In genomic region chr13:27523156-27523555, GRCm38 (mm10) we compare ENCODE assay signal across 48 mouse cellular contexts. TPM values are rescaled to one million over a fixed set of nuclear protein-coding genes. Genes with fewer than 3 reads are reported as not detected.
"Had no signal": no experiment of that assay in that cellular context is flagged by ENCODE, and none has a peak within 500 bp of the region (broad histone marks: within the 10 kb centered on the region; RNA-seq: fewer than 3 reads in every experiment).

No protein-coding gene starts in this region.

- H3K27me3 ChIP-seq: limb, embryonic 12.5 days; limb, embryonic 13.5 days; limb, embryonic 15.5 days; liver, embryonic 12.5 days; liver, embryonic 13.5 days; liver, embryonic 15.5 days; lung, embryonic 15.5 days; megakaryocyte, embryonic 14.5 days; midbrain, embryonic 12.5 days; midbrain, embryonic 13.5 days; midbrain, embryonic 15.5 days; neural tube, embryonic 12.5 days had no signal

- H3K4me3 ChIP-seq: limb, embryonic 10.5 days; limb, embryonic 12.5 days; limb, embryonic 13.5 days; limb, embryonic 15.5 days; liver, embryonic 12.5 days; liver, embryonic 13.5 days; liver, embryonic 15.5 days; lung, embryonic 15.5 days; megakaryocyte, embryonic 14.5 days; midbrain, embryonic 10.5 days; midbrain, embryonic 12.5 days; midbrain, embryonic 13.5 days; midbrain, embryonic 15.5 days; myocyte; neural tube, embryonic 12.5 days had no signal

- H3K4me2 ChIP-seq: limb, embryonic 12.5 days; limb, embryonic 13.5 days; limb, embryonic 15.5 days; liver, embryonic 11.5 days; liver, embryonic 12.5 days; liver, embryonic 13.5 days; liver, embryonic 15.5 days; lung, embryonic 14.5 days; lung, embryonic 15.5 days; midbrain, embryonic 11.5 days; midbrain, embryonic 12.5 days; midbrain, embryonic 13.5 days; midbrain, embryonic 15.5 days; neural tube, embryonic 12.5 days had no signal

- DNase-seq: left cerebral cortex, postnatal 4 days; liver; liver, embryonic 13.5 days; liver, postnatal 0 days; lung, adult 18-20 months; lung, adult 2 months; lung, embryonic 14.5 days; lung, postnatal 10 days; lung, postnatal 14 days; lung, postnatal 36 days; lung, postnatal 4 days; midbrain, embryonic 14.5 days had no signal

- H3K9me3 ChIP-seq: limb, embryonic 10.5 days; limb, embryonic 12.5 days; limb, embryonic 13.5 days; limb, embryonic 15.5 days; liver, embryonic 12.5 days; liver, embryonic 13.5 days; liver, embryonic 15.5 days; lung, embryonic 15.5 days; megakaryocyte, embryonic 14.5 days; midbrain, embryonic 10.5 days; midbrain, embryonic 12.5 days; midbrain, embryonic 13.5 days; midbrain, embryonic 15.5 days; neural tube, embryonic 12.5 days had no signal

- H3K36me3 ChIP-seq: limb, embryonic 10.5 days; limb, embryonic 12.5 days; limb, embryonic 13.5 days; limb, embryonic 15.5 days; liver, embryonic 12.5 days; liver, embryonic 13.5 days; liver, embryonic 15.5 days; lung, embryonic 15.5 days; midbrain, embryonic 10.5 days; midbrain, embryonic 12.5 days; midbrain, embryonic 13.5 days; midbrain, embryonic 15.5 days; neural tube, embryonic 12.5 days had no signal

- H3K27ac ChIP-seq: limb, embryonic 10.5 days; limb, embryonic 12.5 days; limb, embryonic 13.5 days; limb, embryonic 15.5 days; liver, embryonic 12.5 days; liver, embryonic 13.5 days; liver, embryonic 14.5 days; liver, embryonic 15.5 days; lung, embryonic 15.5 days; macrophage; midbrain, embryonic 10.5 days; midbrain, embryonic 12.5 days; midbrain, embryonic 13.5 days; midbrain, embryonic 15.5 days; neural tube, embryonic 12.5 days had no signal

- H3K4me1 ChIP-seq: limb, embryonic 10.5 days; limb, embryonic 12.5 days; limb, embryonic 13.5 days; limb, embryonic 15.5 days; liver, embryonic 12.5 days; liver, embryonic 13.5 days; liver, embryonic 15.5 days; lung, embryonic 15.5 days; megakaryocyte, embryonic 14.5 days; midbrain, embryonic 10.5 days; midbrain, embryonic 12.5 days; midbrain, embryonic 13.5 days; midbrain, embryonic 15.5 days; neural tube, embryonic 12.5 days had no signal

- H3K9ac ChIP-seq: limb, embryonic 12.5 days; limb, embryonic 13.5 days; limb, embryonic 15.5 days; liver, embryonic 12.5 days; liver, embryonic 13.5 days; liver, embryonic 14.5 days; liver, embryonic 15.5 days; liver, postnatal 0 days; lung, embryonic 14.5 days; lung, embryonic 15.5 days; midbrain, embryonic 12.5 days; midbrain, embryonic 13.5 days; midbrain, embryonic 15.5 days; neural tube, embryonic 12.5 days had no signal

RNA-seq across cellular contexts. Expression of gene Prl8a8, which starts 10.1 kb away (rescaled TPM):
- total RNA-seq: left cerebral cortex, adult 8-10 months; left cerebral cortex, postnatal 10 days; left cerebral cortex, postnatal 14 days; left cerebral cortex, postnatal 25 days; left cerebral cortex, postnatal 36 days; left cerebral cortex, postnatal 4 days; liver, adult 2 months; megakaryocyte progenitor cell, adult 5-6 weeks; megakaryocyte, adult 5-6 weeks; megakaryocyte-erythroid progenitor cell, adult 5-6 weeks; midbrain, postnatal 0 days; monocyte, adult 5-6 weeks had no signal
- polyA plus RNA-seq: limb, embryonic 10.5 days; limb, embryonic 11.5 days; limb, embryonic 12.5 days; limb, embryonic 13.5 days; limb, embryonic 15.5 days; liver, adult 2 months; liver, embryonic 11.5 days; liver, embryonic 12.5 days; liver, embryonic 13.5 days; liver, embryonic 14.5 days; liver, embryonic 15.5 days; liver, embryonic 16.5 days; liver, postnatal 0 days; lung, adult 2 months; lung, embryonic 14.5 days; lung, embryonic 15.5 days; lung, embryonic 16.5 days; lung, postnatal 0 days; macrophage; midbrain, embryonic 10.5 days; midbrain, embryonic 11.5 days; midbrain, embryonic 12.5 days; midbrain, embryonic 13.5 days; midbrain, embryonic 14.5 days; midbrain, embryonic 15.5 days; midbrain, embryonic 16.5 days; midbrain, postnatal 0 days; myocyte; neural tube, embryonic 11.5 days; neural tube, embryonic 12.5 days had no signal

RNA-seq across cellular contexts. Expression of gene Prl8a9, which starts 41.2 kb away (rescaled TPM):
- total RNA-seq: left cerebral cortex, adult 8-10 months; left cerebral cortex, postnatal 10 days; left cerebral cortex, postnatal 14 days; left cerebral cortex, postnatal 25 days; left cerebral cortex, postnatal 36 days; left cerebral cortex, postnatal 4 days; liver, adult 2 months; megakaryocyte progenitor cell, adult 5-6 weeks; megakaryocyte, adult 5-6 weeks; megakaryocyte-erythroid progenitor cell, adult 5-6 weeks; midbrain, postnatal 0 days; monocyte, adult 5-6 weeks had no signal
- polyA plus RNA-seq: limb, embryonic 10.5 days; limb, embryonic 11.5 days; limb, embryonic 12.5 days; limb, embryonic 13.5 days; limb, embryonic 15.5 days; liver, adult 2 months; liver, embryonic 11.5 days; liver, embryonic 12.5 days; liver, embryonic 13.5 days; liver, embryonic 14.5 days; liver, embryonic 15.5 days; liver, embryonic 16.5 days; liver, postnatal 0 days; lung, adult 2 months; lung, embryonic 14.5 days; lung, embryonic 15.5 days; lung, embryonic 16.5 days; lung, postnatal 0 days; macrophage; midbrain, embryonic 10.5 days; midbrain, embryonic 11.5 days; midbrain, embryonic 12.5 days; midbrain, embryonic 13.5 days; midbrain, embryonic 14.5 days; midbrain, embryonic 15.5 days; midbrain, embryonic 16.5 days; midbrain, postnatal 0 days; myocyte; neural tube, embryonic 11.5 days; neural tube, embryonic 12.5 days had no signal

RNA-seq across cellular contexts. Expression of gene Prl8a1, which starts 58.8 kb away (rescaled TPM):
- total RNA-seq: left cerebral cortex, adult 8-10 months; left cerebral cortex, postnatal 10 days; left cerebral cortex, postnatal 14 days; left cerebral cortex, postnatal 25 days; left cerebral cortex, postnatal 36 days; left cerebral cortex, postnatal 4 days; liver, adult 2 months; megakaryocyte progenitor cell, adult 5-6 weeks; megakaryocyte, adult 5-6 weeks; megakaryocyte-erythroid progenitor cell, adult 5-6 weeks; midbrain, postnatal 0 days; monocyte, adult 5-6 weeks had no signal
- polyA plus RNA-seq: limb, embryonic 10.5 days; limb, embryonic 11.5 days; limb, embryonic 12.5 days; limb, embryonic 13.5 days; limb, embryonic 14.5 days; limb, embryonic 15.5 days; liver, adult 2 months; liver, embryonic 11.5 days; liver, embryonic 12.5 days; liver, embryonic 13.5 days; liver, embryonic 14.5 days; liver, embryonic 15.5 days; liver, embryonic 16.5 days; liver, postnatal 0 days; lung, adult 2 months; lung, embryonic 14.5 days; lung, embryonic 15.5 days; lung, embryonic 16.5 days; lung, postnatal 0 days; macrophage; midbrain, embryonic 10.5 days; midbrain, embryonic 11.5 days; midbrain, embryonic 12.5 days; midbrain, embryonic 13.5 days; midbrain, embryonic 14.5 days; midbrain, embryonic 15.5 days; midbrain, embryonic 16.5 days; midbrain, postnatal 0 days; myocyte; neural tube, embryonic 11.5 days; neural tube, embryonic 12.5 days had no signal
